21 mouse cellular contexts compared by ENCODE assay signal in genomic region chr9:32093456-32093855, GRCm38 (mm10). TPM values are rescaled to one million over a fixed set of nuclear protein-coding genes. Genes with fewer than 3 reads are reported as not detected.
DNase-seq lines count a peak whose midpoint lies in the region; ATAC-seq and TF ChIP-seq lines count a peak whose summit lies in the region.
"Had no signal": no experiment of that assay in that cellular context is flagged by ENCODE, and none has a peak within 500 bp of the region (broad histone marks: within the 10 kb centered on the region; RNA-seq: fewer than 3 reads in every experiment).

No protein-coding gene starts in this region.

- intact Hi-C loops in heart, postnatal 25 days (cut with DNase I) = no loop called here

- H3K4me1 ChIP-seq in heart, embryonic 13.5 days = peaks cover 73% of the 10 kb centered on the region
- peaks cover 16% of the 10 kb centered on the region; the same call in 1 of the 2 replicates for H3K4me1 ChIP-seq in lung, embryonic 16.5 days (replicated peaks; ENCODE audit: control insufficient read depth, insufficient read depth, low read length)
- H3K4me1 ChIP-seq in neural tube, embryonic 15.5 days = peaks cover 28% of the 10 kb centered on the region
- peaks cover 18% of the 10 kb centered on the region; the same call in 1 of the 2 replicates for H3K4me1 ChIP-seq in intestine, embryonic 16.5 days (ENCODE audit: control insufficient read depth, insufficient read depth, low read length)

- no peak overlapping the region for H3K4me3 ChIP-seq in heart, embryonic 13.5 days
- H3K4me3 ChIP-seq in lung, embryonic 16.5 days (ENCODE audit: low read length) = no peak overlapping the region
- H3K4me3 ChIP-seq in neural tube, embryonic 15.5 days (replicated peaks) = no peak overlapping the region
- H3K4me3 ChIP-seq in intestine, embryonic 16.5 days (ENCODE audit: low read length) = no peak overlapping the region
- H3K4me3 ChIP-seq: embryonic facial prominence, embryonic 10.5 days; gastrocnemius, adult 2 months; limb, embryonic 15.5 days; liver, embryonic 15.5 days; midbrain, embryonic 10.5 days had no signal

- no peak overlapping the region for H3K4me2 ChIP-seq in heart, embryonic 13.5 days
- H3K4me2 ChIP-seq in lung, embryonic 16.5 days (ENCODE audit: low read depth, low read length) = no peak overlapping the region
- H3K4me2 ChIP-seq in neural tube, embryonic 15.5 days = no peak overlapping the region
- H3K4me2 ChIP-seq in intestine, embryonic 16.5 days (ENCODE audit: low read depth, low read length) = no peak overlapping the region
- H3K4me2 ChIP-seq: limb, embryonic 15.5 days; liver, embryonic 15.5 days had no signal

- H3K27ac ChIP-seq in heart, embryonic 13.5 days (replicated peaks) = peak overlapping the region; percentile 50
- H3K27ac ChIP-seq in lung, embryonic 16.5 days (ENCODE audit: low read length) = peak overlapping the region; percentile 21; the same call in 1 of the 2 replicates
- H3K27ac ChIP-seq in neural tube, embryonic 15.5 days (replicated peaks) = 0 out of 2 replicates have a peak overlapping the region, but pooled peaks have one; percentile 33
- H3K27ac ChIP-seq in intestine, embryonic 16.5 days (ENCODE audit: low read length) = no peak overlapping the region
- H3K27ac ChIP-seq: embryonic facial prominence, embryonic 10.5 days; gastrocnemius, adult 2 months; limb, embryonic 15.5 days; liver, embryonic 15.5 days; midbrain, embryonic 10.5 days had no signal

- WGBS in heart, embryonic 13.5 days = 20% methylated on average over 2 of the region's 2 CpGs
- WGBS in lung, embryonic 16.5 days = 32% methylated on average over 2 of the region's 2 CpGs
- WGBS in neural tube, embryonic 15.5 days = 46% methylated on average over 2 of the region's 2 CpGs
- WGBS in intestine, embryonic 16.5 days = 47% methylated on average over 2 of the region's 2 CpGs

- H3K9ac ChIP-seq in heart, embryonic 13.5 days = no peak overlapping the region
- H3K9ac ChIP-seq in lung, embryonic 16.5 days (ENCODE audit: low read length) = no peak overlapping the region
- H3K9ac ChIP-seq in neural tube, embryonic 15.5 days (replicated peaks) = no peak overlapping the region
- H3K9ac ChIP-seq in intestine, embryonic 16.5 days (ENCODE audit: low read depth, low read length) = no peak overlapping the region
- H3K9ac ChIP-seq: limb, embryonic 15.5 days; liver, embryonic 15.5 days had no signal

- H3K9me3 ChIP-seq in heart, embryonic 13.5 days = no peaks in the 10 kb centered on the region
- H3K9me3 ChIP-seq in lung, embryonic 16.5 days (ENCODE audit: control insufficient read depth, low read length) = no peaks in the 10 kb centered on the region
- H3K9me3 ChIP-seq in neural tube, embryonic 15.5 days (replicated peaks) = no peaks in the 10 kb centered on the region
- no peaks in the 10 kb centered on the region for H3K9me3 ChIP-seq in intestine, embryonic 16.5 days (ENCODE audit: control insufficient read depth, low read length)
- H3K9me3 ChIP-seq: embryonic facial prominence, embryonic 10.5 days; limb, embryonic 15.5 days; liver, embryonic 15.5 days; midbrain, embryonic 10.5 days had no signal

- no peak for DNase-seq in heart, postnatal 25 days (ENCODE audit: low spot score)
- no peak for DNase-seq in lung, postnatal 25 days (ENCODE audit: low spot score)
- DNase-seq in brain, embryonic 14.5 days (ENCODE audit: low read depth) = peak; percentile 12
- DNase-seq: adrenal gland, postnatal 10 days; B cell, adult 2 months; cerebellum, adult 9-11 months; gastrocnemius, adult 2 months; heart, postnatal 36 days; kidney, adult 8-10 months; kidney, postnatal 14 days; lung, postnatal 14 days; right cerebral cortex, postnatal 4 days had no signal

- no peak for TF ChIP-seq CTCF in brain, embryonic 14.5 days (IDR thresholded peaks at IDR 0.05; ENCODE audit: borderline replicate concordance, extremely low read depth, insufficient read depth, insufficient read length)

- no peak for ATAC-seq in heart, embryonic 13.5 days (ENCODE audit: extremely low read depth, insufficient number of reproducible peaks, low FRiP score, low TSS enrichment)
- no peak for ATAC-seq in lung, embryonic 16.5 days (ENCODE audit: low read depth)
- ATAC-seq in neural tube, embryonic 15.5 days (ENCODE audit: low FRiP score) = peak; percentile 16; the same call in 1 of the 2 replicates
- no peak for ATAC-seq in intestine, embryonic 16.5 days
- ATAC-seq: inflammation-experienced regulatory T-cells, adult 6 months had no signal

- TF ChIP-seq POLR2A in brain, embryonic 14.5 days (IDR thresholded peaks at IDR 0.05; ENCODE audit: borderline replicate concordance, extremely low read depth, insufficient read depth, insufficient read length, poor library complexity, severe bottlenecking) = no peak

- H3K36me3 ChIP-seq in heart, embryonic 13.5 days = no peaks in the 10 kb centered on the region
- no peaks in the 10 kb centered on the region for H3K36me3 ChIP-seq in lung, embryonic 16.5 days (ENCODE audit: control insufficient read depth, insufficient read depth, low read length)
- H3K36me3 ChIP-seq in neural tube, embryonic 15.5 days = no peaks in the 10 kb centered on the region
- H3K36me3 ChIP-seq in intestine, embryonic 16.5 days (ENCODE audit: control insufficient read depth, insufficient read depth, low read length) = no peaks in the 10 kb centered on the region
- H3K36me3 ChIP-seq: embryonic facial prominence, embryonic 10.5 days; limb, embryonic 15.5 days; liver, embryonic 15.5 days; midbrain, embryonic 10.5 days had no signal

- no peaks in the 10 kb centered on the region for H3K27me3 ChIP-seq in heart, embryonic 13.5 days (replicated peaks)
- H3K27me3 ChIP-seq in lung, embryonic 16.5 days (ENCODE audit: control insufficient read depth, insufficient read depth, low read depth, low read length) = no peaks in the 10 kb centered on the region
- no peaks in the 10 kb centered on the region for H3K27me3 ChIP-seq in neural tube, embryonic 15.5 days (replicated peaks)
- H3K27me3 ChIP-seq in intestine, embryonic 16.5 days (replicated peaks; ENCODE audit: control insufficient read depth, insufficient read depth, low read length) = no peaks in the 10 kb centered on the region
- H3K27me3 ChIP-seq: limb, embryonic 15.5 days; liver, embryonic 15.5 days had no signal

RNA-seq across cellular contexts. Expression of gene Arhgap32, which starts 22.5 kb away (rescaled TPM):
- 2.9 and 3.3 TPM in 2 replicates for polyA plus RNA-seq in heart, embryonic 13.5 days (2015; fragmentation: Nextera tagmentation; extraction: Ambion mirVana)
- 10 to 100 TPM; 20.3 to 21.7 TPM for total RNA-seq in heart, postnatal 25 days (2021)
- polyA plus RNA-seq in lung, embryonic 16.5 days (2015; fragmentation: Nextera tagmentation; extraction: Ambion mirVana) = 4.9 and 5.4 TPM in 2 replicates
- polyA plus RNA-seq in brain, embryonic 14.5 days (2012; rRNA removed) = 6.2 and 22.3 TPM in 2 replicates
- polyA plus RNA-seq in neural tube, embryonic 15.5 days (2015; fragmentation: Nextera tagmentation; extraction: Ambion mirVana) = 8.7 and 11.7 TPM in 2 replicates
- polyA plus RNA-seq in intestine, embryonic 16.5 days (2015; fragmentation: Nextera tagmentation; extraction: Ambion mirVana) = 11.0 and 13.1 TPM in 2 replicates
